Mouse (Mus musculus) hindbrain, embryonic 11.5 days (tissue): ENCODE measurements around the gene Tssk4. TPM values are rescaled to one million over a fixed set of nuclear protein-coding genes. Genes with fewer than 3 reads are reported as not detected.

Experiments used
- ATAC-seq: fragments of 200-750 bp; cut with Nextera tagmentation; 2 replicates; pipeline ENCODE4 v1.8.0; 2017; ENCODE audit warnings: mild to moderate bottlenecking, moderate TSS enrichment, moderate library complexity; ENCODE audit not compliant: low FRiP score
- DNase-seq: peaks from one replicate; pipeline ENCODE4 v3.0.0-alpha.2; 2015; ENCODE audit warnings: low spot score
- H3K27ac ChIP-seq: fragments of 300-500 bp; sonication (generic); 2 replicates; pipeline ENCODE4 v1.5.1; 2014; ENCODE audit warnings: mild to moderate bottlenecking, low read depth, low read length
- H3K27me3 ChIP-seq: fragments of 300-500 bp; sonication (generic); 2 replicates; pipeline ENCODE4 v1.6.1; 2014; ENCODE audit warnings: mild to moderate bottlenecking, low read length, moderate library complexity, mixed read lengths; ENCODE audit not compliant: control insufficient read depth, insufficient read depth
- H3K36me3 ChIP-seq: fragments of 300-500 bp; sonication (generic); 2 replicates; pipeline ENCODE4 v1.6.1; 2014; ENCODE audit warnings: mild to moderate bottlenecking, low read length, moderate library complexity, mixed read lengths; ENCODE audit not compliant: control insufficient read depth, insufficient read depth
- H3K4me1 ChIP-seq: fragments of 300-500 bp; sonication (generic); replicated peaks from 2 replicates; pipeline ENCODE4 v1.6.1; 2014; ENCODE audit warnings: low read length, mixed read lengths; ENCODE audit not compliant: control insufficient read depth, insufficient read depth
- H3K4me2 ChIP-seq: fragments of 300-500 bp; sonication (generic); replicated peaks from 2 replicates; pipeline ENCODE4 v1.6.1; 2014; ENCODE audit warnings: mild to moderate bottlenecking, low read depth, low read length
- H3K4me3 ChIP-seq: fragments of 300-500 bp; sonication (generic); 2 replicates; pipeline ENCODE4 v1.5.1; 2014; ENCODE audit warnings: low read depth, low read length
- H3K9ac ChIP-seq: fragments of 300-500 bp; sonication (generic); 2 replicates; pipeline ENCODE4 v1.6.1; 2014; ENCODE audit warnings: low read depth, low read length
- H3K9me3 ChIP-seq: fragments of 300-500 bp; sonication (generic); 2 replicates; pipeline ENCODE4 v1.6.1; 2016; ENCODE audit warnings: low read length; ENCODE audit not compliant: control insufficient read depth
- WGBS: fragments of 180-500 bp; shearing (Covaris S2); extraction: QIAGEN DNeasy Blood & Tissue Kit; methylation state at CpG from one replicate; pipeline ENCODE4 v1.1.7; 2014; 5-methylcytosine and 5-hydroxymethylcytosine counted together
- polyA plus RNA-seq: library from polyadenylated mRNA; unstranded; fragments of >200 nt; fragmentation: Nextera tagmentation; extraction: Ambion mirVana; gene quantifications from 2 replicates; pipeline ENCODE4 v1.2.1, GENCODE M21; 2014

Gene Tssk4
- polyA plus RNA-seq, 1 experiment from 2014 or later, result 0.48 TPM

DNA sequence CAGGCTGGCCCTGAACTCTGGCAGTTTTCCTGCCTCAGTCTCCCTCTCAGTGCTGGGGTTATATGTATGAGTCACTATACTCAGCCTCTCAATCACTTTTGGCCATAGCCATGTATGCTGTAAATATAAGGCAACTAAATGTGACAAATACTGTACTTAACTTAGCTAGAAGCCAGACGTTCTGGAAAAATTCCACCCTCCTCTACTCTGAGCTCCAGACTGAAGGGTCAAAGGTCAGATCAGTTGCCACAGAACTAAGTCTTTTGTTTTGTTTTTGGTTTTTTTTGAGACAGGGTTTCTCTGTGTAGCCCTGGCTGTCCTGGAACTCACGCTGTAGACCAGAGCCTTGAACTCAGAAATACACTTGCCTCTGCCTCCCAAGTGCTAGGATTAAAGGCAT is 34.1 kb upstream of the Tssk4 start:
- WGBS, result 40% methylated on average over 2 of the region's 2 CpGs

GRCm38 (mm10) chr14:55616844-55617243 is 33.1 kb upstream of the Tssk4 start:
- Histone ChIP-seq H3K9me3 (no peaks in the 10 kb centered on the region), H3K9ac (no peak overlapping the region), H3K4me1 (no peaks in the 10 kb centered on the region), H3K27me3 (no peaks in the 10 kb centered on the region), H3K4me3 (no peak overlapping the region), H3K36me3 (no peaks in the 10 kb centered on the region), H3K27ac (no peak overlapping the region), H3K4me2 (no peak overlapping the region)
- ATAC-seq, result no peak
- WGBS, result 91% methylated on average over 2 of the region's 2 CpGs
- DNase-seq, result no peak

More for the DNA sequence above, 34.1 kb upstream of the Tssk4 start:
- Histone ChIP-seq H3K4me1 (no peaks in the 10 kb centered on the region), H3K9ac (no peak overlapping the region), H3K36me3 (no peaks in the 10 kb centered on the region), H3K27me3 (no peaks in the 10 kb centered on the region), H3K4me2 (no peak overlapping the region), H3K9me3 (no peaks in the 10 kb centered on the region), H3K4me3 (no peak overlapping the region), H3K27ac (no peak overlapping the region)
- DNase-seq, result no peak
- no peak for ATAC-seq

- peak within 1 kb of the TSS; percentile 7; the same call in 1 of the 2 replicates for H3K9ac ChIP-seq
- no peaks in the 10 kb centered on the region for H3K9me3 ChIP-seq
- H3K4me2 ChIP-seq, result peak within 1 kb of the TSS; percentile 28
- H3K4me3 ChIP-seq, result peak within 1 kb of the TSS; percentile 25
- peak; percentile 53 for DNase-seq
- no peaks in the 10 kb centered on the region for H3K36me3 ChIP-seq
- H3K4me1 ChIP-seq, result no peaks in the 10 kb centered on the region
- peak; percentile 85 for ATAC-seq
- H3K27me3 ChIP-seq, result no peaks in the 10 kb centered on the region
- 21% methylated on average over 21 of the region's 21 CpGs for WGBS
- H3K27ac ChIP-seq, result no peak within 1 kb of the TSS
Observed at GRCm38 (mm10) chr14:55617822-55618221, 32.2 kb upstream of the Tssk4 start, which contains the start of gene Rec8. Rec8 (plus strand) TSS chr14:55618037.

DNA sequence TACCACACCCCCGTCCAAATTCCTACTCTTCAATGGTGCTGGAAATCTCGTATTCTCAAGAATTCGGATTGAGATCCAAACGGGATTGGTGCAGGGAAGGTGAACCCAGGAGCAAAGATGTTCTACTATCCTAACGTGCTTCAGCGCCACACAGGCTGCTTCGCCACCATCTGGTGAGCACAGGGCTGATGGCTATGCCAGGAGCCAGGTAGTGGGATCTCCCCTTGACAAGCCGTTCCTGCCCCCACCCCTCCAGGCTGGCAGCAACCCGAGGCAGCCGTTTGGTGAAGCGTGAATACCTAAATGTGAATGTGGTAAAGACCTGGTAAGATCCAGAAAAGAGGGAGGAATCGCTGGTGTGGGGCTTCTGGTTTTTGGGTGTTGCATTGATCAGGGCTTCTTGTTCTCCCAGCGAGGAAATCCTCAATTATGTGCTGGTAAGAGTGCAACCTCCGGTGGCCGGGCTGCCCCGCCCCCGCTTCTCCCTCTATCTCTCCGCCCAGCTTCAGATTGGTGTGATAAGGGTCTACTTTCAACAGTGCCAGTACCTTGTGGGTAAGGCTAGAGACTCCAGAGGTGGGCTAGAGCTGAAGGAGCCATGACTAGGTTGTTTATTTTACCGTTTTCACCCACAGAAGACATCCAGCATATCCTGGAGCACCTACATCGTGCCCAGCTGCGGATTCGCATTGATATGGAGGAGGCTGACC is 31.3 kb upstream of the Tssk4 start:
- Histone ChIP-seq H3K4me2 (peak overlapping the region; percentile 28), H3K9ac (peak overlapping the region; percentile 7; the same call in 1 of the 2 replicates), H3K27ac (no peak overlapping the region), H3K27me3 (no peaks in the 10 kb centered on the region), H3K9me3 (no peaks in the 10 kb centered on the region), H3K4me3 (peak overlapping the region; percentile 25), H3K4me1 (no peaks in the 10 kb centered on the region), H3K36me3 (no peaks in the 10 kb centered on the region)
- ATAC-seq (no peak), DNase-seq (no peak)
- WGBS, result 58% methylated on average over 22 of the region's 22 CpGs

DNA sequence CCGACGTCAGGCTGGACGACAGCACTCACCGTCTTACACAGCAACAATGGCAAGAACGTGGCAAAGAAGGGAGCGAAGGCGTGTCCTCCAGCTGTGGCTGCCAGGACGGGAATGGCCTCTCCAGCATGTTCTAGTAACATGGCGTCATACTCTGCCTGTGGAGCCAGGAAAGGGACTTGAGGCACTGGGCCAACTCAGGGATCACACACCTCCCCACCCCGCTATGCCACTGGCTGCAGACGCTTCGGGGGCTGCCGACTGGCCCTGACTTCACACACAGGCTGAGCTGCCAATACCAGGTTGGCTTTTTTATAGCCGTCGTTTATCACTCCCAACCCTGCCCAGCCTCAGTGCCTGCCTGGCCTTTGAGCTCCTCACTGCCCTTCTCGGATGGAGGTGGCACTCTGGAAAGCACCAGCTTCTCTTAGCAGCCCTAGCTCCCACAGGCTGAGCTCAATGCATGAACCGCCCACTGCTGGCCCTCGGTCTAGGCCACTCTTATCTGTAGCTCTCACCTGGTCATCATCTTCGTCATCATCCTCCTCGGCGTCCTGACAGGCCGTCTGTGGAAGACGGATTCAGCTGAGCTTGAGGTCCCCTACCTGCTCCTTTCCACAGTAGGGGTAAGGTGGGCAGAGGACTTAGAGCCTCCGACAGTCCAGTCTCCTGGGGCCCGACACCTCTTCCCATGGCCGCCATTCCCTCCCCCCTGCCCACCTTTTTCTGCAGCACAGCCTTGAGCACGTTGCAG is 21.7 kb upstream of the Tssk4 start:
- Histone ChIP-seq H3K27ac (no peak overlapping the region), H3K4me1 (no peaks in the 10 kb centered on the region), H3K4me3 (no peak overlapping the region), H3K36me3 (peaks cover 15% of the 10 kb centered on the region), H3K4me2 (no peak overlapping the region), H3K27me3 (no peaks in the 10 kb centered on the region), H3K9me3 (no peaks in the 10 kb centered on the region), H3K9ac (no peak overlapping the region)
- 92% methylated on average over 27 of the region's 27 CpGs for WGBS
- no peak for ATAC-seq
- no peak for DNase-seq

DNA sequence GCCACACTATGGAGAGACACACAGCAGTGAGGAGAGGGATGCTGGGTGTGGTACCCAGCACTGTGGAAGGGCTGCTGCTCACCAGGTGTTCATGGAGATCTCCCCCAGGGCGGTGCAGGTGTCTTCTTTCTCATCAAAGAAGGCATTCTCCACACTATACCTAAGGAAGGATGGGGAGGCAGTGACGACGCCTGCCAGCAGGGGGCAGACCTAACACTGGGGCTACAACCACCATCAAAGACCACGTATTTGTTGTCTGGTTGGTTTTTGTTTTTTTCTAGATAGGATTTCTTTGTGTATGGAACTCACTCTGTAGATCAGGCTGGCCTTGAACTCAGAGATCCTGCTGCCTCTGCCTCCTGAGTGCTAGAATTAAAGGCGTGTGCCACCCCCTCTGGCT is 20.7 kb upstream of the Tssk4 start:
- 68% methylated on average over 5 of the region's 5 CpGs for WGBS
- Histone ChIP-seq H3K4me1 (no peaks in the 10 kb centered on the region), H3K9ac (no peak overlapping the region), H3K27me3 (no peaks in the 10 kb centered on the region), H3K4me2 (no peak overlapping the region), H3K27ac (no peak overlapping the region), H3K9me3 (no peaks in the 10 kb centered on the region), H3K4me3 (no peak overlapping the region), H3K36me3 (peaks cover 15% of the 10 kb centered on the region)
- DNase-seq (peak; percentile 44), ATAC-seq (no peak)

GRCm38 (mm10) chr14:55634874-55635522 is 15.0 kb upstream of the Tssk4 start:
- WGBS, result 4% methylated on average over 23 of the region's 23 CpGs
- DNase-seq (no peak), ATAC-seq (peak; percentile 77)
- Histone ChIP-seq H3K4me3 (peak overlapping the region; percentile 67), H3K9ac (peak overlapping the region; percentile 80), H3K27me3 (no peaks in the 10 kb centered on the region), H3K4me1 (peaks cover 3% of the 10 kb centered on the region; the same call in 1 of the 2 replicates), H3K4me2 (peak overlapping the region; percentile 90), H3K9me3 (no peaks in the 10 kb centered on the region), H3K27ac (peak overlapping the region; percentile 69), H3K36me3 (peaks cover 13% of the 10 kb centered on the region)

DNA sequence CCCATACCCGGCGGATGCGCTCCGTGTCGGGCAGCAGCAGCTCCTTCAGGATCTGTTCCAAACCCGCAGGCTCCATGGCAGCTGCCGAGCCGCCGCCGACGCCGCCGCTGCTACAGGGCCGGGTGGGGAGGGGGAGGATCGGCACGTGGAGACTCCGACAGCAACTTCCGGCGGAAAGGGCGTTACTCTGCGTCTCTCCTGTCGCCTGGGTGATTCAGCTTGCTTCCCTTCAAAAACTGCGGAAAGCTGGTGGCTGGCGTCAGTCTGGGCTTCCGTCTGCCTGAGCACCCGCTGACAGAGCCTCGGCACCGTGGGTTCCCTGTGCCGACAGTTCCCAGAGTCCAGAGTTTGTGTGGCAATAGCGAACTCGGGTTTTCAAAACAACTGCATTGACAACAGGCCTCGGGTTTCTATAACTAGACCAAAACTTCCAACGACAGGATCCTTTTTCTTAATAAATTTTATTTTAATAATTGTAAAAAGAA is 14.4 kb upstream of the Tssk4 start, which contains the start of gene Ipo4:
Gene Ipo4 (minus strand): TSS at position 435 of the 485 bp plus-strand sequence.
- Histone ChIP-seq H3K9ac (peak within 1 kb of the TSS; percentile 80), H3K27ac (peak within 1 kb of the TSS; percentile 69), H3K27me3 (no peaks in the 10 kb centered on the region), H3K4me2 (peak within 1 kb of the TSS; percentile 90), H3K9me3 (no peaks in the 10 kb centered on the region), H3K4me1 (peaks cover 3% of the 10 kb centered on the region; the same call in 1 of the 2 replicates), H3K36me3 (peaks cover 9% of the 10 kb centered on the region), H3K4me3 (peak within 1 kb of the TSS; percentile 67)
- WGBS, result 2% methylated on average over 33 of the region's 33 CpGs
- DNase-seq (peak; percentile 95), ATAC-seq (peak; percentile 88)
